Mouse (Mus musculus) heart, postnatal 0 days (tissue): ENCODE results near the gene Cttnbp2. TPM values are rescaled to one million over a fixed set of nuclear protein-coding genes. Genes with fewer than 3 reads are reported as not detected.

Source experiments
- ATAC-seq: fragments of 200-750 bp; cut with Nextera tagmentation; 2 replicates; pipeline ENCODE4 v1.8.0; 2017; ENCODE audit warnings: low read depth, moderate number of reproducible peaks, moderate library complexity; ENCODE audit not compliant: insufficient read depth
- DNase-seq: peaks from one replicate; pipeline ENCODE4 v3.0.0-alpha.2; 2016; ENCODE audit warnings: low spot score
- H3K27ac ChIP-seq: fragments of 300-500 bp; sonication (generic); 2 replicates; pipeline ENCODE4 v1.5.1; 2014; ENCODE audit warnings: low read depth, mild to moderate bottlenecking
- H3K27me3 ChIP-seq: fragments of 300-500 bp; sonication (generic); 2 replicates; pipeline ENCODE4 v1.6.1; 2014; ENCODE audit warnings: low read length, mixed read lengths; ENCODE audit not compliant: control insufficient read depth, insufficient read depth
- H3K36me3 ChIP-seq: fragments of 300-500 bp; sonication (generic); replicated peaks from 2 replicates; pipeline ENCODE4 v1.6.1; 2014; ENCODE audit warnings: low read length, mixed read lengths; ENCODE audit not compliant: control insufficient read depth, insufficient read depth
- H3K4me1 ChIP-seq: fragments of 300-500 bp; sonication (generic); 2 replicates; pipeline ENCODE4 v1.6.1; 2014; ENCODE audit warnings: antibody characterized with exemption; ENCODE audit not compliant: control insufficient read depth, insufficient read depth
- H3K4me2 ChIP-seq: fragments of 300-500 bp; sonication (generic); 2 replicates; pipeline ENCODE4 v1.6.1; 2014; ENCODE audit warnings: low read depth, mild to moderate bottlenecking, low read length, moderate library complexity
- H3K4me3 ChIP-seq: fragments of 300-500 bp; sonication (generic); 2 replicates; pipeline ENCODE4 v1.5.1; 2014; ENCODE audit warnings: low read depth, low read length
- H3K9ac ChIP-seq: fragments of 300-500 bp; sonication (generic); replicated peaks from 2 replicates; pipeline ENCODE4 v1.6.1; 2014; ENCODE audit warnings: low read depth, low read length, mixed read lengths
- H3K9me3 ChIP-seq: fragments of 300-500 bp; sonication (generic); replicated peaks from 2 replicates; pipeline ENCODE4 v1.6.1; 2016; ENCODE audit warnings: low read length; ENCODE audit not compliant: control insufficient read depth
- CTCF ChIP-seq: IDR thresholded peaks from 2 replicates; pipeline ENCODE4 v1.5.1; 2016; ENCODE audit warnings: antibody characterized with exemption, control low read depth, low read depth
- EP300 ChIP-seq: IDR thresholded peaks from 2 replicates; pipeline ENCODE4 v1.6.1; 2016; ENCODE audit warnings: antibody characterized with exemption, low read depth
- WGBS: fragments of 180-500 bp; shearing (Covaris S2); extraction: QIAGEN DNeasy Blood & Tissue Kit; methylation state at CpG from one replicate; pipeline ENCODE4 v1.1.7; 2014; 5-methylcytosine and 5-hydroxymethylcytosine counted together
- polyA plus RNA-seq: library from polyadenylated mRNA; unstranded; fragments of >200 nt; fragmentation: Nextera tagmentation; extraction: Ambion mirVana; gene quantifications from 2 replicates; pipeline ENCODE4 v1.2.1, GENCODE M21; 2015
- total RNA-seq: library from RNA; depleted of rRNA; stranded (reverse); fragments of >200 nt; gene quantifications from 2 replicates; pipeline ENCODE4 v1.2.3, GENCODE M21; 2014; ENCODE audit warnings: low replicate concordance

The Cttnbp2 gene
- total and polyA plus RNA-seq, 2 experiments from 2014 or later = 0.69 to 2.3 TPM

DNA sequence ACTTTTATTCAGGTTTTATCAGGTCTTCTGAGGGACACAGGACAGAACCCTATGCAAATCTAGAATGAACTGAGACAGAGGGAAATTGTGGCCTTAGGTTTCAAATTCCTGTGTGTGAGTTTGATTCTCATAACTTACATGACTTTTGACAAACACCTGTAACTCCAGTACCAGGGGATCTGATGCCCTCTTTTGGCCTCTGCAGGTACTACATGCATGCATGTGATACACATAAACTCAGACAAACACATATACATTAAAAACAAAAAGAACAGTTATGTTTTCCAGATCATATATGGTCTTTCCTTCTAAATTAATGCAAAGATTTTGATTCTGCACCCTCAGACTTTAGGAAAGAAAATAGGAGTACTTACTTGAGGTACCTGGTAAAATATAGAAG is 153.7 kb downstream of the Cttnbp2 start:
- no peaks in the 10 kb centered on the region for H3K36me3 ChIP-seq
- TF ChIP-seq CTCF = no peak
- no peak for TF ChIP-seq EP300
- ATAC-seq (no peak), DNase-seq (no peak)
- H3K4me3 ChIP-seq = no peak overlapping the region
- H3K27me3 ChIP-seq = no peaks in the 10 kb centered on the region
- H3K4me2 ChIP-seq = no peak overlapping the region
- H3K9ac ChIP-seq = no peak overlapping the region
- no peaks in the 10 kb centered on the region for H3K9me3 ChIP-seq
- H3K27ac ChIP-seq = no peak overlapping the region
- no peaks in the 10 kb centered on the region for H3K4me1 ChIP-seq

DNA sequence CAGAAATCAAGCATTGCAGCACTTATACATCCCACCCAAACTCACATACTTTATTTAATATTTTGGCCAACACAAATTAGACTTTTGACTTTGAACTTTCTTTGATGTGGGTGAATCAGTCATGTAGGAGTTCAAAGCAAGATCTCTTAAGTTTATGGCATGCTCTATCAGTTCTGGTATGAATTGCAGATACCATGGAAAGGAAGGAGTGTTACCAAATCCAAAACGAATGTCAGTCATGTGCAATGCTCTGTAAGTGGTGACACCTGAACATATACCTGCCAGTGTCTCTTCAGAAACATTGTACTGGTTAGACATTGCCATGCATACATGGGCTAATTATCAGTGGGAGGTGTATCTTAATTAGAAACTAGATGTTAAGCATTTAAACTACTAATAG is 154.5 kb downstream of the Cttnbp2 start:
- Histone ChIP-seq H3K4me3 (no peak overlapping the region), H3K27ac (no peak overlapping the region), H3K4me2 (no peak overlapping the region), H3K9ac (no peak overlapping the region), H3K36me3 (no peaks in the 10 kb centered on the region), H3K27me3 (no peaks in the 10 kb centered on the region), H3K9me3 (no peaks in the 10 kb centered on the region), H3K4me1 (no peaks in the 10 kb centered on the region)
- DNase-seq (no peak), ATAC-seq (no peak)
- WGBS = 52% methylated on average over 1 of the region's 1 CpGs
- no peak for TF ChIP-seq CTCF
- TF ChIP-seq EP300 = no peak

DNA sequence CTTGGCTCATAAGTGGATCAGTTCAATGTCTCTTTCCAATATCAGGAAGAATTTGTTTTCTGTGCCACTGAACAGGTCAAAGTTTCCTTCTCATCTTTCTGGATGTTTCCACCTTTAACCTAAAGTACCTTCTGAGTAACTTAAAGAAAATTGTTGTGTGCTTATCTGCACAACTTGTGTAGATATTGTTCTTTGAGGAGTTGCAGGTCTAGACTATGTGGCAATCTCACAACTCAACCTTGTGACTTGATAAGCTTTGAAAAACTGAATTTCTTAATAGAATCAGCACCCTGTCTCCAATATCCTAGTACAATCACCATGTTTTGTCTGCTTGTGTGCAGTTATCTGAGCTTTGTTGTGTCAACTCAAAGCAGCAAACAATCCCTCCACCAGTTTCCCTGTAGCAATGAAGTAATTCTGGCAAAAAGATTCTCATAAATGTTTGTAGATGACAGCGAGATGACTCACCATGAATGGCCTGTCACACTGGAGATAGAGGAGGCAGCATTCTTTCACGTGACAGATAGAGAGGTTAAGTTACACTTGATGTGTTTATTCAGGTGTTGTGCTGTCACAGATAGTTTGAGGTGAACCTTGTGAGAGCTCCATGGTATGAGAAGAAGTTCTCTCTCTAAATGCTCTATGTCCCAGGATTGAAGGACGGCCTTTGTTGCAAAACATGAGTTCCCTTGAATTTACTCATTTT is 165.3 kb downstream of the Cttnbp2 start:
- no peak for ATAC-seq
- Histone ChIP-seq H3K4me2 (no peak overlapping the region), H3K9me3 (no peaks in the 10 kb centered on the region), H3K9ac (no peak overlapping the region), H3K27me3 (no peaks in the 10 kb centered on the region), H3K4me1 (no peaks in the 10 kb centered on the region), H3K27ac (no peak overlapping the region), H3K4me3 (no peak overlapping the region), H3K36me3 (no peaks in the 10 kb centered on the region)
- WGBS = 50% methylated on average over 3 of the region's 3 CpGs
- TF ChIP-seq CTCF (no peak), EP300 (no peak)
- DNase-seq = no peak

DNA sequence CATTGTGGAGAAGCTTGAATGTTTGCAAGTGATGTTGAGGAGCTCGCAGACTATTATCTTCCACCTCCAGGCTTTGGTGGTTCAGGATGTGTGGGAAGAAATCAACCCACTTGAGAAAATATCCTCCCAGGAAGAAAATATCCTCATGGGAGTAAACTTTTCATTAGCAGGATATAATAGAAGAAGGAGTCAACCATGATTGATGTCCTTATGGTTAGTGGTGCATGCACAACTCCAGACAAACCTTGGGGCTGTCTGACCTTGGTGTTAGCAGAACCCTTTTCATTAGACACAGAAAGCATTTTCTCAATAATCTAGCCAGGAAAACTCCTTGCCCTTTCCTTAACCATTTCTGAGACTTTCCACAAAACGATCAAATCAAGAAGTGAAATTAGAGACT is 170.4 kb downstream of the Cttnbp2 start:
- Histone ChIP-seq H3K36me3 (no peaks in the 10 kb centered on the region), H3K27me3 (no peaks in the 10 kb centered on the region), H3K9ac (no peak overlapping the region), H3K27ac (no peak overlapping the region), H3K4me3 (no peak overlapping the region), H3K4me2 (no peak overlapping the region), H3K4me1 (no peaks in the 10 kb centered on the region), H3K9me3 (no peaks in the 10 kb centered on the region)
- TF ChIP-seq CTCF (no peak), EP300 (no peak)
- no peak for ATAC-seq
- 65% methylated on average over 2 of the region's 2 CpGs for WGBS
- no peak for DNase-seq

DNA sequence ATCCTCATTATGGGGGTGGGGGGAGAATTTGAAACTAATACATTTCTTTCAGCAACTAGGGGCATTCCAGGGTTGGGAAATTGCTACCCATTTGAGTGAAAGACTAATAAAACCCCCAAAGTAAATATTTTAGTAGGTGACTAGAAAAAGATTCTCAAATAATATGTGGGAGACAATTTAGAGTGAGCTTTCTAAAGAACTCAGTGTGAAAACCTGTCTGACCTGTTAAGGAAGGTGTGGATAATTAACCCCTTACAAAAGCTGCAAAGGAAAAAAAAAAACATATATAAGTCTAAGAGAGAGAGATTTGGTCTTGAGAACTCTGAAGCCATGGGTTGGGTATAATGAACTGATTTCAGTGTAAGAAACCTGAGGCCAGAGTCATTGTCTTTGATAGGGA is 176.3 kb downstream of the Cttnbp2 start:
- no peak overlapping the region for H3K27ac ChIP-seq
- TF ChIP-seq EP300 = no peak
- TF ChIP-seq CTCF = no peak
- H3K4me1 ChIP-seq = no peaks in the 10 kb centered on the region
- H3K4me3 ChIP-seq = no peak overlapping the region
- H3K4me2 ChIP-seq = no peak overlapping the region
- H3K36me3 ChIP-seq = no peaks in the 10 kb centered on the region
- H3K9me3 ChIP-seq = no peaks in the 10 kb centered on the region
- DNase-seq (no peak), ATAC-seq (no peak)
- no peak overlapping the region for H3K9ac ChIP-seq
- no peaks in the 10 kb centered on the region for H3K27me3 ChIP-seq

DNA sequence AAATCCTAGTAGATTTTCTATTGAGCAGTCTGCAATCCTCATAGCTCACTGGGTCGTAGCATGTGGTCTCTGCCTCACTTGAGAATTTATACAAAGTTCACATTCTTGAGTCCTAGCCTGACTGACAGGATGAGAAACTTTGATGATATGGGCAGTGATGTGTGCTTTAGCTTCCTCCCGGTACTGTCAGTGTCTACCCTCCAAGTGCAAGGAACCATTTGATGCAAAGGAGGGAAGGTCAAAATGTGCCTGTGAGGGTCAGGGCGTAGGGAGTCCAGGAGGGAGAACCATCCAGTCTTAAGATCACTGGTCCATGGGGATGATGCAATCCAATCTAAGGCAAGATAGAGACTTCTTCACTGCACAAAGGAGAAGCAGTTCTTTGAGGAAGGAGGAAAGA is 179.2 kb downstream of the Cttnbp2 start:
- Histone ChIP-seq H3K9ac (no peak overlapping the region), H3K27ac (no peak overlapping the region), H3K4me1 (no peaks in the 10 kb centered on the region), H3K36me3 (no peaks in the 10 kb centered on the region), H3K4me2 (no peak overlapping the region), H3K27me3 (no peaks in the 10 kb centered on the region), H3K9me3 (no peaks in the 10 kb centered on the region), H3K4me3 (no peak overlapping the region)
- WGBS = 65% methylated on average over 3 of the region's 3 CpGs
- TF ChIP-seq CTCF (no peak), EP300 (no peak)
- ATAC-seq (no peak), DNase-seq (no peak)
